Comparison of ENCODE assay signal across 14 mouse cellular contexts in the genomic region with DNA sequence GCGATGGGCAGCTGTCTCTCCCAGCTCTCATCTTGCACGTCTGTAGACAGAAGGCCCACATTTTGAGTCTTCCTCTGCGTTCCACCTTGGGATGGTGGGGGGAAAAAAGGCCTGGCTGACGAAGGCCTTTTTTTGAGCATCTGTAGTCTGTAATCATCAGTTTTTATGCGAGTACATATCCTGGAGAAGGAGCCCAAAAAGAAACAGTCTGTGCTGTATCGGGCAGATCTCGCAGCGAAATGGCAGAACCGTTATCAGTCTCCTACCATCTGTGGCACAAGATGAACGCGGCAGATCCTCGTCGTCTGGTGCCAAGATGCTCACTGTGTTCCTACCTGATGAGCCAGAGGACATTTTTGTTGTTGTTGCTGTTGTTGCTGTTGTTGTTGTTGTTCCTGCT. TPM values are rescaled to one million over a fixed set of nuclear protein-coding genes. Genes with fewer than 3 reads are reported as not detected.
DNase-seq lines count a peak whose midpoint lies in the region; ATAC-seq and TF ChIP-seq lines count a peak whose summit lies in the region.
"Had no signal": no experiment of that assay in that cellular context is flagged by ENCODE, and none has a peak within 500 bp of the region (broad histone marks: within the 10 kb centered on the region; RNA-seq: fewer than 3 reads in every experiment).

No protein-coding gene starts in this region.

- intact Hi-C loops in heart, postnatal 14 days (cut with DNase I), result no loop called here

- TF ChIP-seq CTCF in G1E (IDR thresholded peaks at IDR 0.05; ENCODE audit: low read depth, low read length), result no peak
- TF ChIP-seq CTCF in layer of hippocampus, adult 2 months (conservative IDR thresholded peaks at IDR 0.05), result no peak

- ATAC-seq in forebrain, embryonic 15.5 days (replicated peaks), result peak; percentile 71
- ATAC-seq in forebrain, embryonic 11.5 days (replicated peaks; ENCODE audit: low FRiP score), result no peak
- ATAC-seq in G1E (ENCODE audit: extremely low read depth, insufficient number of reproducible peaks, low FRiP score, poor library complexity, severe bottlenecking), result peak; percentile 28; the same call in 1 of the 2 replicates
- no peak for ATAC-seq in midbrain, embryonic 11.5 days (ENCODE audit: low FRiP score)

- no peak for DNase-seq in forebrain, embryonic 11.5 days (ENCODE audit: low spot score)
- DNase-seq in G1E (ENCODE audit: low spot score), result no peak
- peak; percentile 65 for DNase-seq in cerebellum, adult 8-10 months
- DNase-seq in layer of hippocampus, adult 2 months (ENCODE audit: low spot score in 2 of 2), result peak; percentile 58 to 64
- DNase-seq in frontal cortex, postnatal 14 days (ENCODE audit: low spot score in 2 of 2), result no peak
- DNase-seq in heart, postnatal 14 days, result no peak
- no peak for DNase-seq in midbrain, embryonic 11.5 days (ENCODE audit: low spot score, missing footprints)
- DNase-seq: kidney, adult 2 months; kidney, postnatal 4 days; liver, embryonic 13.5 days; lung, postnatal 10 days had no signal

- H3K9ac ChIP-seq in forebrain, embryonic 15.5 days (replicated peaks), result no peak overlapping the region
- H3K9ac ChIP-seq in forebrain, embryonic 11.5 days (ENCODE audit: low read length), result no peak overlapping the region
- no peak overlapping the region for H3K9ac ChIP-seq in midbrain, embryonic 11.5 days (ENCODE audit: low read length)
- H3K9ac ChIP-seq: hindbrain, embryonic 15.5 days; liver, embryonic 13.5 days; midbrain, embryonic 12.5 days had no signal

- no peaks in the 10 kb centered on the region for H3K27me3 ChIP-seq in forebrain, embryonic 15.5 days
- H3K27me3 ChIP-seq in forebrain, embryonic 11.5 days (ENCODE audit: control insufficient read depth, insufficient read depth, low read length), result no peaks in the 10 kb centered on the region
- H3K27me3 ChIP-seq in G1E (ENCODE audit: insufficient read depth, low read length), result no peaks in the 10 kb centered on the region
- no peaks in the 10 kb centered on the region for H3K27me3 ChIP-seq in midbrain, embryonic 11.5 days (ENCODE audit: control insufficient read depth, insufficient read depth, low read length)
- H3K27me3 ChIP-seq: hindbrain, embryonic 15.5 days; liver, embryonic 13.5 days; midbrain, embryonic 12.5 days had no signal

- 72% methylated on average over 13 of the region's 13 CpGs for WGBS in forebrain, embryonic 15.5 days
- 91% methylated on average over 13 of the region's 13 CpGs for WGBS in forebrain, embryonic 11.5 days
- WGBS in midbrain, embryonic 11.5 days, result 95% methylated on average over 13 of the region's 13 CpGs

- H3K9me3 ChIP-seq in forebrain, embryonic 15.5 days, result no peaks in the 10 kb centered on the region
- H3K9me3 ChIP-seq in forebrain, embryonic 11.5 days (ENCODE audit: control insufficient read depth, low read length), result no peaks in the 10 kb centered on the region
- no peaks in the 10 kb centered on the region for H3K9me3 ChIP-seq in G1E (replicated peaks)
- H3K9me3 ChIP-seq in midbrain, embryonic 11.5 days (ENCODE audit: control insufficient read depth, low read length), result no peaks in the 10 kb centered on the region
- H3K9me3 ChIP-seq: hindbrain, embryonic 15.5 days; liver, embryonic 13.5 days; midbrain, embryonic 12.5 days had no signal

- no peak overlapping the region for H3K4me2 ChIP-seq in forebrain, embryonic 15.5 days (replicated peaks)
- H3K4me2 ChIP-seq in forebrain, embryonic 11.5 days (ENCODE audit: low read depth, low read length, severe bottlenecking), result no peak overlapping the region
- H3K4me2 ChIP-seq in midbrain, embryonic 11.5 days, result no peak overlapping the region
- H3K4me2 ChIP-seq: hindbrain, embryonic 15.5 days; liver, embryonic 13.5 days; midbrain, embryonic 12.5 days had no signal

- H3K36me3 ChIP-seq in forebrain, embryonic 15.5 days, result no peaks in the 10 kb centered on the region
- H3K36me3 ChIP-seq in forebrain, embryonic 11.5 days (ENCODE audit: control insufficient read depth, insufficient read depth, low read length), result no peaks in the 10 kb centered on the region
- peaks cover 54% of the 10 kb centered on the region for H3K36me3 ChIP-seq in G1E (replicated peaks)
- no peaks in the 10 kb centered on the region for H3K36me3 ChIP-seq in midbrain, embryonic 11.5 days (ENCODE audit: control insufficient read depth, insufficient read depth, low read length)
- H3K36me3 ChIP-seq: hindbrain, embryonic 15.5 days; liver, embryonic 13.5 days; midbrain, embryonic 12.5 days had no signal

- peaks cover 5% of the 10 kb centered on the region; the same call in 1 of the 2 replicates for H3K4me1 ChIP-seq in forebrain, embryonic 15.5 days
- H3K4me1 ChIP-seq in forebrain, embryonic 11.5 days (replicated peaks; ENCODE audit: control insufficient read depth, insufficient read depth, low read length), result no peaks in the 10 kb centered on the region
- peaks cover 7% of the 10 kb centered on the region for H3K4me1 ChIP-seq in G1E (ENCODE audit: insufficient read depth, low read depth, low read length)
- no peaks in the 10 kb centered on the region for H3K4me1 ChIP-seq in midbrain, embryonic 11.5 days (ENCODE audit: control insufficient read depth, insufficient read depth, low read length)
- H3K4me1 ChIP-seq: hindbrain, embryonic 15.5 days; liver, embryonic 13.5 days; midbrain, embryonic 12.5 days had no signal

- 0 out of 2 replicates have a peak overlapping the region, but pooled peaks have one; percentile 28 for H3K27ac ChIP-seq in forebrain, embryonic 15.5 days (replicated peaks)
- no peak overlapping the region for H3K27ac ChIP-seq in forebrain, embryonic 11.5 days (ENCODE audit: low read depth, low read length)
- peak overlapping the region; percentile 89 for H3K27ac ChIP-seq in layer of hippocampus, adult 2 months
- no peak overlapping the region for H3K27ac ChIP-seq in midbrain, embryonic 11.5 days (ENCODE audit: low read depth, low read length)
- H3K27ac ChIP-seq: hindbrain, embryonic 15.5 days; liver, embryonic 13.5 days; midbrain, embryonic 12.5 days had no signal

- H3K4me3 ChIP-seq in forebrain, embryonic 15.5 days, result no peak overlapping the region
- H3K4me3 ChIP-seq in forebrain, embryonic 11.5 days (ENCODE audit: low read depth, low read length), result no peak overlapping the region
- H3K4me3 ChIP-seq in G1E (ENCODE audit: low read depth, low read length), result no peak overlapping the region
- no peak overlapping the region for H3K4me3 ChIP-seq in layer of hippocampus, adult 2 months
- H3K4me3 ChIP-seq in midbrain, embryonic 11.5 days (ENCODE audit: low read depth, low read length), result no peak overlapping the region
- H3K4me3 ChIP-seq: hindbrain, embryonic 15.5 days; liver, embryonic 13.5 days; midbrain, embryonic 12.5 days had no signal

RNA-seq across cellular contexts. Expression of gene Extl2, which starts 8.9 kb away (rescaled TPM):
- polyA plus RNA-seq in forebrain, embryonic 15.5 days (2015; fragmentation: Nextera tagmentation; extraction: Ambion mirVana), result 23.4 and 24.6 TPM in 2 replicates
- 23.4 and 24.5 TPM in 2 replicates for polyA plus RNA-seq in forebrain, embryonic 11.5 days (2014; fragmentation: Nextera tagmentation; extraction: Ambion mirVana)
- total RNA-seq in G1E (2014; fragmentation: Nextera tagmentation) (6.9 and 8.0 TPM in 2 replicates), G1E (2017) (8.6 and 9.1 TPM in 2 replicates)
- 3.2 and 7.4 TPM in 2 replicates for polyA plus RNA-seq in G1E (2012)
- 10 to 100 TPM; 69.0 to 69.5 TPM for total RNA-seq in layer of hippocampus, adult 2 months (2021)
- total RNA-seq in heart, postnatal 14 days (2021), result 10 to 100 TPM; 15.1 to 15.2 TPM
- polyA plus RNA-seq in midbrain, embryonic 11.5 days (2014; fragmentation: Nextera tagmentation; extraction: Ambion mirVana), result 27.3 and 28.1 TPM in 2 replicates

RNA-seq across cellular contexts. Expression of gene Slc30a7, which starts 8.9 kb away (rescaled TPM):
- polyA plus RNA-seq in forebrain, embryonic 15.5 days (2015; fragmentation: Nextera tagmentation; extraction: Ambion mirVana), result 16.6 and 20.7 TPM in 2 replicates
- polyA plus RNA-seq in forebrain, embryonic 11.5 days (2014; fragmentation: Nextera tagmentation; extraction: Ambion mirVana), result 28.0 and 31.0 TPM in 2 replicates
- total RNA-seq in G1E (2014; fragmentation: Nextera tagmentation) (25.8 and 28.2 TPM in 2 replicates), G1E (2017) (29.9 and 38.4 TPM in 2 replicates)
- polyA plus RNA-seq in G1E (2012), result 1.9 and 3.0 TPM in 2 replicates
- total RNA-seq in layer of hippocampus, adult 2 months (2021), result 10 to 100 TPM; 24.9 to 29.3 TPM
- 10 to 100 TPM; 20.8 to 21.2 TPM for total RNA-seq in heart, postnatal 14 days (2021)
- 25.4 and 29.3 TPM in 2 replicates for polyA plus RNA-seq in midbrain, embryonic 11.5 days (2014; fragmentation: Nextera tagmentation; extraction: Ambion mirVana)

Comparison
In these comparisons a context has a peak if more than half of its experiments do, and no peak if none do; other contexts are left out.
1. ATAC-seq: peak in forebrain, embryonic 15.5 days (single experiment) and G1E (single experiment); none in forebrain, embryonic 11.5 days (single experiment) and midbrain, embryonic 11.5 days (single experiment).
2. H3K27ac ChIP-seq: peak in forebrain, embryonic 15.5 days (single experiment) and layer of hippocampus, adult 2 months (single experiment); none in forebrain, embryonic 11.5 days (single experiment) and midbrain, embryonic 11.5 days (single experiment).
3. DNase-seq: peak in cerebellum, adult 8-10 months (single experiment) and layer of hippocampus, adult 2 months (2 of 2); none in forebrain, embryonic 11.5 days (single experiment), G1E (single experiment), frontal cortex, postnatal 14 days (0 of 2), heart, postnatal 14 days (0 of 2) and midbrain, embryonic 11.5 days (single experiment).